Mouse (Mus musculus) T-cell, adult 2 months (primary cell): ENCODE data around the gene Celf2.
A peak's percentile ranks its signal among the peaks of the same experiment; 100 is the strongest.

ENCODE experiments used
- DNase-seq: peaks from one replicate; pipeline ENCODE4 v3.0.0; 2022; ENCODE audit warnings: low spot score

Gene Celf2

DNA sequence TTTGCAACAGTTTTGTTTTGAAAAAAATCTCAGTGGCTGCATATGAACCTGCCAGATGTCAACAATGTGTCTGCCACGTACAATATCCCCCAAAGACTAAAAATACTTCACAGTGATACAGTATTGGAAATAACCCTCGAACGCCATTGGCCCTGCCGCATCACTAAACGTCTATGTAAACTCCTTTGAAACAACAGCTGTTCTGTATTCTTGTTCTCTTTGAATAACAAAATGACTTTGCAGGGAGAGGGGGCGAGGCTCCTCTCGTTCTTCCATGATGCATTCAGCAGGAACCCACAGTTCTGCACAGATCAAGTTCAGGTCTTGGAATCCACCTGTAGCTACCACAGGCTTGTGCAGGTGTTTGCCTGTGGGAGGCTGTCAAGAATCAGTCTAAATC lies 597.4 kb downstream of the Celf2 start:
- DNase-seq: no peak

DNA sequence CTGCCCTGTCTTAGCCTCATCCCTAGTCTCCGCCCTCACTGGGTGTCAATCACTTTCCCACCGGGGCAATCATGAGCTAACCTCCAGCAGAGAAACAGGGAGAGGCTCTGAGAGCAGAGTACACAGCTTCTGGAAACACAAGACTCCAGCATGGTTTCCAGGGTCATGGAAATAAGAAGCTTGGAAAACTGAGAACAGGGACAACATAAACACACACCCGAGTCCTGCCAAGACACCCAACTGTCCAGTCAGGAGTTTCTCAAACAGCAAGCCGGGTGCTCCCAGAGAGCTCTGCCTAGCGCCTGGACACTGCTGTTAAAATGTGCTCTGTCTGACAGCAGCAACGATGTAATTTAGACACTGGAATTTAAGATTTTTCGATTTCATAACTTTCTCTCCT lies 599.4 kb downstream of the Celf2 start:
- no peak for DNase-seq

DNA sequence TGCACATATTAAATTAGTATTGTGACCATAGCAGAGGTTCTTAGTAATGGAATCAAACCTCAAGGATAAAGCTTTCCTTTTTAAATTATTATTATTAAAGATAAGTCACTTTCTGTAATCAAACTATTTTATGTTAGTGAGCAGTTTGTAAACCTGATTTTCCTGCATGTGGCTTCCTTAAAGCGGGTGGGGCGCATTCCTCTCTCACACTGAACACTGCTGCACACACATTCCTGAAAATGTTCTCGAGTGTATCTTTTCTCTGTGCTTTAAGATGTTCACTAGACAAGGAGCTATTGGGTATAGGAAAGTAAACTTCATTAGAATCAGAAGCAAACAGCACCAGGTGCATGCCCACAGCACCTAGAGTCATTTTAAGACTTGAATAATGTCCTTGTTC lies 605.0 kb downstream of the Celf2 start:
- no peak for DNase-seq

DNA sequence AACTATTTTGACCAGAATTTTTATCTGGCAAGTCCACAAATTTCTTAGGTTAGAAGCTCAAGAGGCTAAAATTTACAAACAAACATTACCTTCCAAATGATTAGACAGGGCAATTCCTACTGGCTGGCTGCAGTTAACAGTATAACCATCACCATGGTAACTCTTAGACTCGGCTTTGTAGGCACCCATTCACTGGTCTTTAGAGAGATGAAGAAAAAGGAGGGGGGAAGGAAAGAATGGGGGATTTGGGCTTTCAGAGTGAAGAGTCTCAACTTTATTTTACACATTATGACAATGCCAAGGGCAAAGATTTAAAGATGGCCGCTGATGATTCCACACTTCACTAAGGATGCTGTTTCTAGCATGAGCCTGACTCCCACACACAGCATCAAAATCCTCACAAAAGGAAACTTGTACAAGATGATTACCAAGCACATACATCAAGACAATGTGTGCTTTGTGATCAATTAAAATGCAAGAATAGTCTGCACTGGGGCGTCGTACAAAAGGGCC lies 606.1 kb downstream of the Celf2 start:
- DNase-seq: no peak

DNA sequence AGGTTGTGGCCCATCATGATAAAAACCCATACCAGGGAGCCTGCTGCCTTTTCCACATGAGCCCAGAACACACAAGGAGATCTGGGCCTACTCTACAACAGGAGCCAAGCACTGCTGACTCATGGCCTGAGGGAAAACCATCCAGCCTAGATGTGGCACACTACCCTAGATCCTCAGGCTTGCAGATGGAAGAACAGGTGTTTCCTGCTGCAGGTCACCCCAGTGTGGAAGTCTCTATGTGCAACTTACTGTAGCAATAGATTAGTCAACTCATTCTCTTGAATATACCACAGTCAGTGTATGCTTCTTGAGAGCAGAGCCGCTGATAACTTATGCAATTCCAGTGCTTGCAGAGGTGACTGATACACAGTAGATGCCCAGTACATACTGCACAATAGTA lies 612.5 kb downstream of the Celf2 start:
- DNase-seq: no peak

DNA sequence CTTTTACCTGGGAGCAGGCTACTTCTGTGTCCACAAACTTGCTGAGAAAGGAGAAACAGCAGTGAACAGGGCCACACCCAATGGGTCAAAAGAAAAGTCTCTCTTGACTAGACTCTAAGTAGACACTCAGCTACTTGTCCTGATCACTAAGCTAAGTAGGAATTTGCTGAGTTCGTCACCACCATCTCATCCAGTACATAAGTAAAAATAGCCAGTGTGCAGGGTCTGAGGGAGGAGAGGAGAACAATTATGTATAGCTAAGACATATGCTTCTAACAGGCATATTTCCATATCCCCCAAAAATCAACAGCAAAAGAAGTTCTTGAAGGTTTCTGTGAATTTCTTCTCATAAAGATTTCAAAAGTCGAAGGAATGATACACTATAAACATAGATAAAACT lies 615.8 kb downstream of the Celf2 start:
- DNase-seq: no peak

DNA sequence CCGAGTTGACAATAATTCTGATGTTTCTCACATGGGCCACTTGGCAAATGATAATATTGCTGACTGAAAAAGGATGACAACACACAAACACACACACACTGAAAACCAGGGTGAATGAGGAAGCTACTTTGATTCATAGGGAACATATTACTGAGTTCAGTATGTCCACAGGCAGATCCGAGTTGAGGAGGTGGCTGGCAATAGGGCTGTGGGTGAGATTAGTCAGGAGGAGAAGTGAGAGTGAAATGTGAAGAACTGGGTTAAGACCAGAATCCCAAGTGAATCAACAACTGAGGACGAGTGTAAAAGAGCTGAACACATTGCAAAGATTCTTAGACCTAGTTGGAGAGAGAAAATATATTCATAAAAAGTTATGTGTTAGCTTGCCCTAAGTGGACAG lies 616.3 kb downstream of the Celf2 start:
- no peak for DNase-seq

DNA sequence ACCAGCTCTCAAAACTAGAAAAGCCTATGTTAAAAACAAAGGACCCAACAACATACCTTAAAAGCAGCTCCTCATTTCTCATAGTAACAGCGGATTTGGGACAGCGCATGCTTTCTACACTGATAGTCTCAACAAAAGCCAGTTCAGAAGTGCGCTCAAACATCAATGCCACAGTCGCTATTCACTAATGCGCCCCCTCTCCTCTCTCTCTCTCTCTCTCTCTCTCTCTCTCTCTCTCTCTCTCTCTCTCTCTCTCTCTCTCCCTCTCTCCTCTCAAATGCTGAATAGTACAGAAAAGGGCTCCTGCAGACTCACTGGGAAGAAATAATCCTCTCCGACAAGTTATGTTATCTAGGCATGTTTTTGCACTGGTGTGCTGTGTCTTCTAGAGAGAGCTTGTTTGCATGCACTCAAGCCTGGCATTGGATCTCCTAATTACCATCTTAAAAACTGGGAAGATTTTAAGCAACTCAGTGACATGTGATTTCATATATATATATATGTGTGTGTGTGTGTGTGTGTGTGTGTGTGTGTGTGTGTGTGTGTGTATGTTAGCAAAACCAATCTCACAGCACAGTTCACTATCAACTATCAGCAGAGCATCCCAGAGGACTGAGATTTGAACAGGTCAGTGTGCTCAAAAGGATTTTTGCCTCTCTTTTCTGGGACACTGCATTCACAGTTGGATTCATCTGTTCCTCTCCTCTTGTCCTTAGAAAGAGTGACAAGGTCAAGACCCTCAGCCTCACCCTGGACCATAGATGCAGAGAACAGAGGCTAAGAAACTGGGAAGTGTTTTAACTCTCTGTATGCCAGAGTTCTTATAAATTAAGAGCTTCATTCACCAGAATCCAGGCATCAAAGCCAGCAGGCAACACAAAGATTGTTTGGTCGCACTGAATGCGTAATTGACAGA lies 624.3 kb downstream of the Celf2 start:
- DNase-seq: no peak

DNA sequence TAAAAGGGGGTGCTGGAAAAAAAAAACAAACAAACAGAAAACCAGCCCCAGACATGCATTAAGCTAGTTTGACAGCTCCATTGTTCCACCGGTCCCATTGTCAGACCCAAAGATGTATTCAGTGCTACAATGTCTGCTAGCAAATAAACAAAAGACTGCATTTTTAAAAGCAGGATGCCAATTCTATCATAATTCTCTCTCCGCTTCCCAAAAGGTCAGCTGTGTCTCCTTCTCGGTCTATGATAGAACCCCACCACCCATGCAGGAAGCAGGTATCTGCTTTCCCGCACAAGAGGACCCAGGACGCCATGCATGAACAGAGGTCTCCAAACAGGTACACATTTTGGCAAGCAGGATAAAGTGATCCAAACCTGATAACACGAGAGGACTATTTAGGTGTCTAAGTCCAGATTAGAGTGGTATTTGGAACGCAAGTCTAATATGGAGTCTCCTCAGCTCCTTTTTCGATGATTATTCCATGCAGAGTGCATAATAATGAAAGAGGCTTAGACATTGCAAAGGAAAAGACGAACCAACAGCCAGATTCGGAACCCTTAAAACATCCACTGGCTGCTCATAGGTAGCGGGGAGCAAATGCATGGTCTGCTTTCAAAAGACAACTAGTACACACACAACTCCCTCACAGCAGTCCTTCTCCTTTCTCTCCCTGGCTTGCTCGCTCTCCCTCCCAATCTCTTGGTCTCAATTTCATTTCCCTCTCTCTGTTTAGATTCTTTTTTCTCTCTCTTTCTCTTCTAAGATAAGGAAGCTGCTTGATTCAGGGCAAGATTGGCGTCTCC lies 625.2 kb downstream of the Celf2 start:
- no peak for DNase-seq

DNA sequence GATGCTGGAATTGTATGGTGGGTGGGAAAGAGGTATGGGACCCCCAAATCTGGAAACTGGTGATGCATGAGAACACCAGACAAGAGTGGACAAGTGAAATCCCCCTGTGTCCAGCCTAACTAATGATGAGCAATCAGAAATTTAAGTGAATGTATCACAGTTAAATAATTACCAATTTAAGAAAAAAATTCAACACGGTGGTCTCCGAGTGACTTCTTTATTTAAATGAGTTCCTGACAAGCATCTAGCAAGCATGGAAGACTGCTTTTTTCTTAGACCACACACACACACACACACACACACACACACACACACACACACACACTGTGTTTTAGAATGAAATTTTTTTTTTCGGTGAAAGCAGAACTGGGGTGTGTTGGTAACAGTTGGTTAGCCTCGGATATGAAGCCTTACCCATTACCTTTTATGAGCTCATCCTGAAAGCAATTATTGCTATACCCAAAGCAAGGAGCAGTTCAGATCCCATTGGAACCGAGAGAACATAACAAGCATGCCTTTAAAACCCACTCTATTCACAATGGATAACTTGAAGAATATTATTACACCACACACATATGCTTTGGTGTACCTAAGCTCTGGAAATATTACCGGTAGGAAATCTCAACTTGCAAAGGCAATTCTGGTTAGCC lies 627.0 kb downstream of the Celf2 start:
- no peak for DNase-seq

DNA sequence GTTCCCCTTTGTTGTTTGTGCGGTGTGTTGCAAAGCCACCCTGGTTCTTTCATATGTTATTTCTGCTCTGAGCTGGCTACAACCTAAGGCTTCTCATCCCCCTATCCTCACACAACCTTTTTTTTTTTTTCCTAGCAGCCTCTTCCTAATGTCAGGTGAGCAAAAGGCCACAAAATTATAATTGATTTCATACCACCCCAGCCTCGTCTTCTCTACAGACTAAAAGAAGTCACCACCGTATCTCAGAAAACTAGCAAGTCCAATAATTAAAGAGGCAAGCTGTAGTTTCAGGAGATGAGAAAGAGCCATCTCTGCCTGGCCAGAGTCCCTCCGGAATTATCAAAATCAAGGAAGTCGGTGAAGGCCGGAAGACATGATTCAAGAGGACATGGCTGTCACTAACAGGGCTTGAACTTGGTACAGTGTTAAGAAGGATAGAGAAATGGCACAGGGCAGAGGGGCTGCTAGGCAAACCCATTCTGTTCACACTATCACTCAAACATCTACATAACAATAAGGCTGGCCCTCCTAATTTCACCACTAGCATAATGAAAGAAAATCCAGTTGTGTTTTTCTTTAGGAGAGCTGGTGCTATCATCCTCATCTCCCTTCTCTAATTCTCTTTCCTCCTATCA lies 628.3 kb downstream of the Celf2 start:
- DNase-seq: no peak

DNA sequence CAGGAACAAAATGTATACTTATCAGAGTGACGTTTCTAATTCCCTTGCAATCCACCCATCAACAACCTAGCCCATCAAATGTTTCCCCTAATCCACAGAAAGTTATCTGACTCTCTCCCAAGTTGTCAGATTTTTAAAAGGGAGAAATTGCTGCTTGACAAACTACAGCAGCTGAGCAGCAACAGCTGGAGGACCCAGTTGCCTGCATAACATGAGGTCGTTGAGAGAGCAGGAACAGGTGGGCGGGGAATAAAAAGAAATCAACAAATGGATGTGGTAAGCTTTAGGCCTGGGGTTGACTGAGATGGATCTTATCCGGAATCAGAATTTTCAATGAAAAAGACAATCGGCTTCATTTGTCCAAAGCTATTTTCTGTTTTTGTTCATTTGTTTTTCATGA lies 632.3 kb downstream of the Celf2 start:
- DNase-seq: no peak

DNA sequence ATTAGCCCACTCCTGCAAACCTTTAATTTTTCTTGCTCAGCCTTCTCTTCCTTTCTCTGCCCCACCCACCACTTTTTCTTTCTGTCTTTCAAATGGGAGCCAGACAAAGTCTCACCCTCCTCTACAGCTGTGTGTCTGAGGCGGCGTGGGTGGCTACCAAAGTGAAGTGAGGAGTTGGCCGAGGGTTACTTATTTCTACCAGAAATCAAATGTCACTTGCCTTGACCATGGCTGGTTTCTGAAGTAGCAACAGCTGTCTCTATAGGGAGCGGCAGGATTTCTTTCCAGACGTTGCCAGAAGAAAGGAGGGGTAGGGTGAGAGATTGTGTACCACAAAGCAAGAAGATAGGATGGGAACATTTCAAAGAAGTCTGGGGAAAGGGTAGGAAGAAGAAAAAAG lies 632.8 kb downstream of the Celf2 start:
- DNase-seq: no peak

DNA sequence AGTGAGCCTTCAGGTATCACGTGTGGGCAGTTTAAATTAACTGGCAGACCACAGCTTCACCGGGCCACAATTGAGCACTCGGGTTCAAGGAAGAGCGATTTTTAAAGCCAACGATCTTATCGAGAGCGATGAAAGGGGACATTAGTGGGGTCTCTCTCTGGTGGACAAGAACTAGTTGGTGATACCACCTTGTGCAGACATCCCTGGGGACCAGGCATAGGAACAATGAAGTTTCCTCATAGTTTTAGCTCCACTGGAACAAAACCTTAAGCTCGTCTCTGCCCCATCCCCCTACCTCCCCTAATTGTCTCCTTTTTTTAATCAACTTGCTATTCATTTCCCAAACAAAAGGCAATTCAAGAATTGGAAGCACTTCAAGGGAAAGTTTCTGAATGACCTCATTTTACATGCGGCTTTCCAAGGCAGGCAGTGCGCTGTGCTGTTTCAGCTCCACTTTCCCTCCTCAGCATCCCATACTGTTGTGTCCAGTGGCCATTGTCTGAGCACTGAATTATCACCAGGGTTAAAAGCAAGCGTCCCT lies 634.2 kb downstream of the Celf2 start:
- no peak for DNase-seq

DNA sequence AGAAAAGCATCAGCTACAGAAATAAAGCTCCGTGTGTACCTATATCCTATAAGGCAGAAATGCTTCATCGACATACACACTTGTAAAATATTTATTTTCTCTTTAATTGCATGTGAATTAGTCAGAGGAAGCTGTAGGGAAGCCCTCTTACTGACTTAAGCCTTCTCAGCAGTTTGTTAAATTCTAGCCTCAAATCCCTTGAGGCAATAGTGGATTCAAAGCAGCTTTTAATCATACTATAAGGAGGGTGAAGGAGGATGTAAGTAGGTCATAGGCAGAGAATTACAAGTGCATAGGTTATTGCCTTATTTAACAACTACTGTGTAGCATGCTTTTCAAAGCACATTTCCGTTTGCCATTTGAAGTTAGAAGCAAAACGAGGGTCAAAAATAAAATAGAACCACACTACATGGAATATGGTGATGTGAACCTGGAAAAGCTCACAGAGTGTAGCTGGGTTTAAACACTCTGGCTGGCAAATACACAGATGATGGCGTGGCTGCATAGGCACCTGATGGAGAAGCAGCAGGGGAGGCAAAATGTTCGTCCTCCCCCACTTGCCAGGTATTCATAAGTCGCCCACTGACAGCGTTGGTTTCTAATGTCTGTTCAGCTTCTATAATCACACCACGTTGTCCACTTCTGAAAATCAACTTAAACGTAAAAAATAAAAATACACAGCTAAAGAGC lies 635.0 kb downstream of the Celf2 start:
- no peak for DNase-seq

DNA sequence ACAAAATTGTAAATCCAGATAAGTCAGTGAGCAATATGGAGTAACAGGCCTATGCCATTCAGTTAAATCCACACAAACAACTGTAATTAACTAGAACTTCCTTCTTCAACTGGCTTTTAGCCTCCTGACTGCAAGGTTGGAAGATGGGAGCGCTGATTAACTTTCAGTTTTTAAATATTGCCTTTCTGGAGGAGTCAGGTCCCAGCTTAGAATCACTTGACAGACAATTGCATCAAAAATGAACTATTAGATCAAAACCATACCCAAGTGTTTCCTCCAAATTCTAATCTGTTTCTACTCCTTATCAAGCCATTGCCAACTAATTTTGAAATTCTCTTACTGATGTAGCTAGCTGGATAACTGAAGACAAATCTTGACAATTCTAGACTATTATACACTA lies 635.7 kb downstream of the Celf2 start:
- DNase-seq: no peak

DNA sequence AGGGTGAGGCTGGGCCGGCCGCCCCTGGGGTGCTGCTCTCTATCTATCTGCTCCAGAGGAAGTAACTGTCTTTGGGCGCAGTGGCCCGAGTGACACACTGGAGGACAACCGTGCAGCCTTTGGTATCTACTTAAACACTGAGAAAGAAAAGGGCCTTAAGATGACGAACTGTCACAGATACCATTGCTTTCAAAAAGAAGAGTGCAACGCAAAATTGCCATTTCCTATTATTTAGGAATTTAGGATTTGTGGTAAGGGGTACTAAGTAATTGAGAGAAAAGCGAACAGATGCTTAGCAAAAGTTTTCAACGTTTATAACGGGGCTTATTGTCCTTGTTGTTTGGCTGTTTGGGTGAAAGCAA lies 636.5 kb downstream of the Celf2 start:
- no peak for DNase-seq

DNA sequence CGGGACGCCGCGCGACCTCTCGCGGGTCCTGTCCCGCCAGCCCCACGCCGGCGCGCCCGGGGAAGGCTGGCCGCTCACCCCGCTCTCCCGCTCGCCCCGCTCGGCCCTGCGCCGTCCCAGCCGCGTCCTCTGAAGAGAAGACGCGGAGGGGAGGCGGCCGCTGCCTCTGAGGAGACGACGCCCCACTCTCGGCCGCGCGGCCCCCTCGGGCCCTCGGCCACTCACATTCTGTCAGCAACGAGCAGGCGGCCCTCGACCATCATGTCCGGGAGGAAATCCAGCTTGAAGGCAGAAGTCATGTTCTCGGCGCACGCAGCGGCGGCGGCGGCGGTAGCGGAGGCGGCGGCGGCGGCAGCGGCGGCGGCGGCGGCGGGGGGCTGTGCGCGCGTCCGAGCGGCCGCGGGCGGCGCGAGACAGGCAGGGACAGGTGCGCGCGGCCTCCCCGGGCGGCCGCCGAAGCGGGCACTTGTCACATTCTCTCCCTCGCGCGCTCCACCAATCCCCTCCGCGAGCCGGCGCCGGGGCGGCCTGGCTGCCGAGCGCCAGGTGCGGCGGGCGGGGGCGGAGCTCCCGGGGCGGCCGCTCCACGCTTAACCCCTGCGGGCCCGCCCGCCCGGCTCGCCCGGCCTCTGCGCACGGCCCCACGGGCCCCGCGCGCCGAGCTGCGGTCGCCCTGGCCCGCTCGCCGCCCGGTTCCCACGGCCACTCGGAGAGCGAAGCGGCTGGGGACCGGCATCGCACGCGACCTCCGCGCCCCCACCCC lies 637.1 kb downstream of the Celf2 start:
- peak; percentile 49 for DNase-seq

DNA sequence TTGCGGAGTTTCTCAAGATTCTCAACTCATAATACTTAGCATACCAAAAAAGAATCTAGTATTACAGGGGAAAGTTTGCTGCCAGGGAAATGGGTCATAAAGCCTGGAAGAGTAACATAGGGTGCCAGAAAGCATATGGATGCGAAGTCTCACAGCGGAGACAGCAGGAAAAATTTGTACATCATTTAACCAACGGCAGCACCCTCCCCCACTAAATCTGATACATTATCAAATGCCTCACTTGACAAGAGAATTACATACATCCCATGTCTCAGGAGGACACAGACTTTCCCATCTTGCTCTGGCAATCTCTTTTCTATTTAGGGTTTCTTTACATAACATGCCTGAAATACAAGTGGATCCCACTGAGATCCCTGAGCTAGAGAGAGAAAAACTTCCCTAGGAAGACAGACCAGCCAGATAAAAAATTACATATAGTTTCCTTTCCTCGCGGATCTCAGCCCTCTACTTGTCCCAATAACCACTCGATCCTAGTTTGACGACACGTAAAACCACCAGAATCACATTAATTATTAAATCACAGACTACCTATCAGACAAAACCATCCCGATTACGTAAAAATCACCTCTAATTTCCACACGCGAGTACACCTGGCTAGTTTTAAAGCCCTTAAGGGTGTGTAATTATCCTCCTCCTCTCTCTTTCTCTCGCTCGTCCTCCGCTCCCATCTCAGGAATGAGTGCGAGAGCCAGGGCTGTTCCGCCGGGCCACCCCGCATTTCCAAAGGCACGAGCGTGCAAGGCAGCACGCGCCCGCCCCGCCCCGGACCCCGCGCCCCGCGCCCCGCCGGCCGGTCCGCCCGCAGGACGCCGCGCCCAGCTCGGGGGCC lies 637.9 kb downstream of the Celf2 start:
- DNase-seq: peak; percentile 2
